Mouse (Mus musculus): ENCODE measurements around the gene Kcnj9.

Gene Kcnj9

DNA sequence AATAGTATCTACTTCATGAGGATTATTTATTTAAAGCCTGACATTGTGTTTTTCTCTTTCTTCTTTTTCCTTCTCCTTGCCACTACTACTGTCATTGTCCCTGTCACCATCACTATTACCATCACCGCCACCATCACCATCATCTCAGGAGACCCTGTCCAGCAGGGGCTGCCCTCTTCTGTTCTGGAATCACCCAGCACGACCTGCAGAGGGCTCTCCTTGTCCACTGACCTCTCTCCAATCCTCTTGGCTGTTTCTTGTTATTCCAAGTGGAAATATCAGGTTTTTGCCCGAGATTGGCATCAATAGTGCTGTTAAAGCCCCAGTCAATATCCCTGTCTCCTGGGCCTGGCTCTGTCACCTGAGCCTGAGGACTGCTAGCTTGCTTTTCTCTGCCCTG is 4.4 kb upstream of the Kcnj9 start:
- DNase-seq (ENCODE audit: low read depth, low spot score) = no peak

DNA sequence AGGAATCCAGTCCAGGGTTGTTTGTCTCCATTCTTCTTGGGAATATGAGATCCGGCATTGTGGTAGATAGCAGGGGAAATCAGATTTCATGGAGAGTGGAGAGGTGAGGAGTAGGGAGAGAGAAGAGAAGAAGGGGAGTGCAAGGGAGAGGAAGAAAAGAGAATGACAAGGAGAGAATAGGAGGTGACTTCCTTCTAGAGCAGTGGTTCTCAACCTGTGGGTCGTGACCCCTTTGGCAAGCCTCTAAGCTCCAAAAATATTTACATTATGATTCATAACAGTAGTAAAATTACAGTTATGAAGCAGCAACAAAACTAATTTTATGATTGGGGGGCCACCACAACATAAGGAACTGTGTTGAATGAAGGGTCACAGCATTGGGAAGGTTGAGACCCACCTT is 3.8 kb upstream of the Kcnj9 start:
- no peak for DNase-seq (ENCODE audit: low read depth, low spot score)

DNA sequence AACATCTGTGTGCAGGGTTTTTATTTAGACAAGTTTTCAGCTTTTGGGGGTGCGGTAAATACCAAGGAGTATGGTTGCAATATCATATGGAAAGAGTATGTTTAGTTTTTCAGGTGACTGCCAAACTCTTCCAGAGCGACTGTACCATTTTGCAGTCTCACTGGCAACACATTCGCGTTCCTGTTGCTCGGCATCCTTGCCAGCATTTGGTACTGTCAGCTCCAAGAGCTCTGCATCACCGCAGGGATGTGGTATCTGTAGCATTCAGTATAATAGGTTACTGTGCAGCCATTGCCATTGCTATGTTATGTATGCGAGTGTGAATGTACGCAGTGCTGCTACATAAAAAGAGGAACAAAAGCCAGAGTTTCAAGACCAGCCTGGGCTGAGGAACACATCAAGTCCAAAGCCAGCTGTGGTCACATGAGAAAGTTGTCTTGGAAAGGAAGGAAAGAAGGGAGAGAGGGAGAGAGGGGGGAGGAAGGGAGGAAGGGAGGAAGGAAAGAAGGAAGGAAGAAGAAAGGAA is 2.4 kb upstream of the Kcnj9 start:
- peak; percentile 28 for DNase-seq (ENCODE audit: low read depth, low spot score)

DNA sequence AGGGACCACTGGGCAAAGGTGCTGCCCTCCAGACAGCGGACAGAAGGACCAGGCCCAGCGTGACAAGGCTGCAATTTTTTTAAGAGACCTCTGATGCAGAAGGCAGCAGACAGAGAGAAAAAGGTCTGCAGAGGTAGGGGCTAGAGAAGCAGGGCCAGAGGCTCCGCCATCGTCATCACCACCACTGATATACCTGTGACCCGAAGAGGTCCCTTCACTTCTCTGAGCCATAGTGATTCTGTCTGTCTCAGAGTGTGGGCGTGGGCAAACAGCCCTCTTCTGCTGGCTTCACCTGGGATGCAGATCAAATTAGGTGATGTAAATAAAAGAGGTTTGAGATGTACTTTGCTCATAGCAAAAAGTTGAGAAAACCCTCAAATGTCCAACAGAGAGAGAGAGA is 498 bp upstream of the Kcnj9 start:
- no peak for DNase-seq (ENCODE audit: low read depth, low spot score)

DNA sequence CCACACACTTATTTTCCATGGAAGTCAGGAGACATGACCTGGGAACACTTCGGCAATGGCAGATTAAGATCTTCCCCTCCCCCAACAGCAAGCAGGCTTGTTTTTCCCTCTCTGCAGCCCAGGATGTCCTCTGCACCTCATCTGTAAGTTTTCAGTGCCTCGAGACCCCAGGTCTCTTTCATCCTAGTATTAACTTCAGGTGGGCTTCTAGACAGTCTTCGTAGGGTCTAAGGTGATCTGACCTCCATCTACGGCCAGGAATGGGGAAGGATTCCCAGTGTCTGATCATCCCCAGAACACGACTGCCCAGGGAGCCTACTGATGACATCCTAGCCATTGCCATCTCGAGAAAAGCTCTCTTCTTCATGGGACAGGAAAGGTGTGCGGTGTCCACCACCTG is 657 bp downstream of the Kcnj9 start:
- no peak for DNase-seq (ENCODE audit: low read depth, low spot score)

DNA sequence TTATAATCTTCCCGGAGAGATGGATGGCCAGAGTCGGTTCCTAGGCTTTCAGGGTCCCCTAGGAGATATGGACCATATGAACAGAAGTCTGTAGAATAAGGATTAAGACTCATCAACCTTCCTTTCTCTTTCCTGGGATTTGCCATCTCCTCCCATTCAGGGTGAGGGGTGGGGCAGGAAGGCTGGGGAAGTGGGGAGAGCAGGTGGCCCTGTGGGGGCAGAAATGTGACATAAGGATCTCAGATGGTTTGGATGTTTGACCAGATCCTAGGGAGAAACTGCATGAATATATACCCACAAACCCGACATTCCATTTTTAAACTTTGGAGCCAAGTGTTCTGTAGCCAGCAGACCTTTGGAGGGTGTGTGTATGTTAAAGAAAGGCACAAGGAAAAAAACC is 1.1 kb downstream of the Kcnj9 start:
- no peak for DNase-seq (ENCODE audit: low read depth, low spot score)

DNA sequence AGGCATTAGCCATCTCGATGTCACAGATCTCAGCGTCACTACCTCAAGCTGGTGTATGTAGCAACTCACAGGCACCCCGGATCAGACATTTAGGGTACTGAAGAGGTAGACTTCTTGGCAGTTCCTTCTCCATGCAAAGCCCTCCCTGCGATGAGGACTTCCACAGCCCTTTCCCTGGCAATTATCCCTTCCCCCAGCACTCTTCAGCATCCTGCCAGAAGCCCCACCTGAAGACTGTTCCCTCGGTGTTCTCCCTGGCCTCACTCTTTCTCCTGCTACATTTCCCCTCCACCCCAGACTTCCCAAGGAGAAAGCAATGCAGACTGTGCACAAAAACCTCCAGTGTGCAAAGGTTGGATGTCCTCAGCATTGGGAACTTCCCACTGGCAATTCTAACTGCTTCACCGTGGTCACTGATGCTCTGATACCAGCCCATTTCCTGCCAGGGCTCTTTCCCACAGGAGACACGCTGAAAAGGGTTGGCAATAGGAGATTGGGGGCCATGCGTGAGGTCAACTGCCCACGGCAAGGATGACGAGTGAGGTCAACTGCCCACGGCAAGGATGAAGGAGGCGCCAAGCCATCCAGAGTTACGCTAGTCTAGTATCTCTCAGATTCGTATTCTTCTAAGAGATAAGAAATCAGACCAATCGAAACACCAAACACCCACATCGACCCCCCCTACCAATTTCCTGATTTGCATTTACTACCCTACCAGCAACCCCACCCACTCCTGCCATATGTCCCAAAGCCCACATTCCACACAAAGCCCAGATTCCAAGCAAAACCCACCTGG is 1.7 kb downstream of the Kcnj9 start:
- DNase-seq (ENCODE audit: low read depth, low spot score) = no peak

DNA sequence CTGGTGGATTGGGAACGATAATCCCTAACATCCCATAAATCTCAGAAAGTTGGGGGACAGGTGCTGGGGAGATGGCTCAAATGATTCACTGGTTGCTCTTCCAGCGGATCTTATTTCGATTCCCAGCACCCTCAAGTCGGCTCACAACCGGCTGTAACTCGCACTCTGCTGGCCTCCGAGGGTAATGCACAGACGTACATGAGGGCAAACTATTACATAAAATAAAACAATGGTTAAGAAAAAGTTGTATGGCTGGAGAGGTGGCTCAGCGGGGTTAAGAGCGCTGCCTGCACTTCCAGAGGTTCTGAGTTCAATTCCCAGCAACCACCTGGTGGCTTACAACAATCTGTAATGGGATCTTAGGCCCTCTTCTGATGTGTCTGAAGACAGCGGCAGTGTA is 2.4 kb downstream of the Kcnj9 start:
- no peak for DNase-seq (ENCODE audit: low read depth, low spot score)

DNA sequence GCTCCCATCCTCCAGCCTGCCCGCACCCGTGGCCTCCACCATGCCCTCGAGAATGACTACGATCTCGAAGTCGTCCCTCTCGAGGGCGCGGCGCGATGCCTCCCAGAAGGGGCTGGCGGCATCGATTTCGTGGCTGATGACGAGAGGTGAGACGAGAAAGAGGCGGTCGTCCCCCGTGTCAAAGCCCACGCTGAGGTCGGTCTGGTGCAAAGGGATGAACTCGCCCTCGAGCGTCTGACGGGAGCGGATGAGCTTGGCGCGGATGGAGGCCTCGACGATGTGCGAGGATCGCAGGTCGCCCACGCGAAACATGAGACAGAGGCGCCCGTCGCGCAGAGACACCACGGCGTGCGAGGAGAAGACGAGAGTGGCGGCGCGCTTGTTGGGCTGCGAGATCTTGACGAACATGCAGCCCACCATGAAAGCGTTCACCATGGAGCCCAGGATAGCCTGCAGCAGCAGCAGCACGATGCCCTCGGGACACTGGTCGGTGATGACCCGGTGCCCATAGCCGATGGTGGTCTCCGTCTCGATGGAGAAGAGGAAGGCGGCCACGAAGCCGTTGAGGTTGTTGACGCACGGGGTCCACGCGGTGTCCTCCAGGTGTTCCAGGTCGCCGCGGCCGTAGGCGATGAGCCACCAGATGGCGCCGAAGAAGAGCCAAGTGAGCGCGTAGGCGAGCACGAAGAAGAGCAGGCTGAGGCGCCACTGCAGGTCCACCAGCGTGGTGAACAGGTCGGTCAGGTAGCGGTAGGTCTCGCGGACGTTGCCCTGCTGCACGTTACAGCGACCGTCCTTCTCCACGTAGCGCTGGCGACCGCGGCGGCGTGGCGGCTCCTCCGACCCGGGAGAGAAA is 3.2 kb downstream of the Kcnj9 start:
- no peak for DNase-seq (ENCODE audit: low read depth, low spot score)

DNA sequence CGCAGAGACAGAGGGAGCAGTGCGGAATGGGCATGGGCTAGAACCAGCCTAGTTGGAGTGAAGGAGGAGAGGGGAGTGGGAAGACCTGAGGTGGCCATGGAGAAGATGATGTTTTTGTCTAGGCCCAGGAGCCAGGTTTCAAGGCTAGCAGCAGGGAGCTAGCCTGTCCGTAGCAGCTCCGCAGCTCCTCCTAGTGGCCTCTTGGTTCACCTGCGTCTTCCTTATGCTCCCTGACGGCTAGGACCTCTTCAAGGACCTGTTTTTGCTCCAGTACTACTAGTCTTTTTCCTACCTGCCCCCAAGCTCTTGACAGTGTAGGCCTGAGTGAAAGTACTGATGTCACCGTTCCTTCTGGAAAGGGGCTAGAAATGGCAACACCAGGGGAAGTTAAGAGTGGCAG is 4.4 kb downstream of the Kcnj9 start:
- peak; percentile 77 for DNase-seq (ENCODE audit: low read depth, low spot score)

DNA sequence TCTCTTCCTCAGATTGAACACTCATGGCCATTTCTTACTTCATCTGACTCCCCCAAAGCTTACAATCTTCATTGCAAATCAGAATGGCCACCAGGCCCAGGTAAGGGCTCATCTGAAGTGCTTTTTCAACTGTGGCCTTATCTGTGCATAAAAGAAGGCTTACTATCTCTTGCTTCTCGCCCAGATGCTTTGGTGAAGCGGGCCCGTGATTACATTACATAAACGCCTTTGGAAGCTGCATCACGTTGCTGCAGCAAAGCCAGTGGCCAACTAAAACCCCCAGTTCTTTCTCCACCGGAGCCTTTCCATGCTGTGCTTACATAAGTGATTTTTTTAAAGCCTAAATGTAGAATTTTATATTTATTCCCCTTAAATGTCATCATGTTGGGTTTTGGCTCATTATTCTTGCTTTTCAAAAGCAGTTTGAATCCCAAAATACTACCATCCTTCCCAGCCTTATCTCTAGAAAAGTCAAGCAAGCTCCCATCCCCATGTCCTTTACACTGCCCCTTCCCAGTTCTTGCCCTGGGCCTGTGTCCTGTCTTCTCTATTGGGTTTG is 5.2 kb downstream of the Kcnj9 start:
- DNase-seq (ENCODE audit: low read depth, low spot score) = no peak

DNA sequence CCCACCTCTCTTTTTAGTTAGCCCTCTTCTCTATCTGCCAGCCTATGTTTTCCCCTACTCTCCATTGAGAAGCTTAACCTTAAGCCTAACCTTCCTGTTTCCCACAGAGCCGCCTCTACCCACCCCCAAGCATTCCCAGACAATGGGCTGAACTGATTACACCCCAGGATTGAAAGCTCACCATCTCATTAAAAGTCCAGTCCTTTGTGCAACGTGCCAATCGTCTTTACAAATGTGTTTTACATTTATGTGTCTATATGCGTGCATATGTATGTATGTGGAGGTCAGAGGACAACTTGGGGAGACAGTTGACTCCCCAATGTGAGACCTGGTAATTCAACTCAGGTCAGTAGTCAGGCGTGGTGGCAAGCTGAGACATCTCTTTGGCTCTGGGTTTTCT is 5.8 kb downstream of the Kcnj9 start:
- DNase-seq (ENCODE audit: low read depth, low spot score) = no peak

DNA sequence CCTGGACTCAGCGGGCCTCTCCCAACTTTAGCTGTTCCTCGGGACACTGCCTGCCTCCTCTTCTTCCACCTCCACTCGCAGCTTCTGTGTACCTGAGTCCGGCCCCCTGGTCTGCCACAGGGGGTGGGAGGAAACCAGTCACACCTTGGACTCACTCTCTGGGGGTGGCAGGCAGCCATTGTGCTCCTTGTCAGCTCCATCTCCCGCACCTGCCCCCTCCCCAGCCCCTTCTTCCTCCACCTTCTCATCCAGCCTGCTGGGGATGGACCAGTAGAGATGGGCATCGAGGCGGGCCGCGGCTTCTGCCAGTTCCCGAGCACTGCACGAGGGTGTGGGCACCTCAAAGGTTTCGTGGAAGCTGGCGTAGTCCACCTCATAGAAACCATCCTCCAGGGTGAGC is 6.4 kb downstream of the Kcnj9 start:
- no peak for DNase-seq (ENCODE audit: low read depth, low spot score)

DNA sequence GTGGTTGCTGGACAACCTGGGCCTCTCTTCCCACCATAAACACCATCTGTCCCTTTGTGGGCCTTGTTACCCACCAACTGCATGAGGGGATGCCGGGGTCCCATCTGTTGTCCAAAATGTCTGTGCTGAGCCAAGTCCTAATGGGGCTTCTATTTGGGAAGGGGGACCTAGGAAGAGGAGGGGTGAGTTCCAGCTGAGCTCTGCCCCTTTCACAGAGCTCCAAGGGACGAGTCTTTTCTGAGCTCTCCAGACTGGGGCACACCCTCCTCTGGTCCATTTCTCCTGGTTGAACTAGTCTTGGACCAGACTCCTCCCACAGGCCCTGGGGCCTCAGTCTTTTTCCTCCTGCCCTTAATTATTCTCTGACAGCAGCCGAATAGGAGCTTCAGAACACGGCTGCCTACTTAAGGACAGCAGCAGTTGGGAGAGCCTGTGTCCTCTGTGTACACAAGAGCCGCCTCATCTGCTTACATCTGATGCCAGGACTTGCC is 9.2 kb downstream of the Kcnj9 start:
- DNase-seq (ENCODE audit: low read depth, low spot score) = no peak

DNA sequence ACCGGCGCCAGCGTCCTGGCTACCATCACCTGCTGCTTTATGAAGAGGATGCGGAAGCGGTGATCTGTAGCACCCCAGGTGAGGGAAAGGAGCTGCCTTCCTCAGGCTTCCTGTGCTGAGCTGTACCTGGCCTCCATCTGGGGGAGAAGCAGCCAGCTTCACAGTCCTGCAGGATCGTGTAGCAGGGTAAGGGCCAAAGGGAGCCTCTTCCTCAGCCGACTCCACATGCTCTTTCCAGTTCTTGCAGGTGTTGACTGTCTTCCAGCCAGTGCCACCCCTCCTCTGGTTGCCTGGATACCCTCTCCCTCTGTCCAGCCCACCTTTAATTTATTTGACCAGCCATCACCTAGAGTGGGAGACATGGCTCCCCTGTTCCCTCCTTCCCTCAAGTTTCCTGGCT is 9.8 kb downstream of the Kcnj9 start:
- no peak for DNase-seq (ENCODE audit: low read depth, low spot score)

DNA sequence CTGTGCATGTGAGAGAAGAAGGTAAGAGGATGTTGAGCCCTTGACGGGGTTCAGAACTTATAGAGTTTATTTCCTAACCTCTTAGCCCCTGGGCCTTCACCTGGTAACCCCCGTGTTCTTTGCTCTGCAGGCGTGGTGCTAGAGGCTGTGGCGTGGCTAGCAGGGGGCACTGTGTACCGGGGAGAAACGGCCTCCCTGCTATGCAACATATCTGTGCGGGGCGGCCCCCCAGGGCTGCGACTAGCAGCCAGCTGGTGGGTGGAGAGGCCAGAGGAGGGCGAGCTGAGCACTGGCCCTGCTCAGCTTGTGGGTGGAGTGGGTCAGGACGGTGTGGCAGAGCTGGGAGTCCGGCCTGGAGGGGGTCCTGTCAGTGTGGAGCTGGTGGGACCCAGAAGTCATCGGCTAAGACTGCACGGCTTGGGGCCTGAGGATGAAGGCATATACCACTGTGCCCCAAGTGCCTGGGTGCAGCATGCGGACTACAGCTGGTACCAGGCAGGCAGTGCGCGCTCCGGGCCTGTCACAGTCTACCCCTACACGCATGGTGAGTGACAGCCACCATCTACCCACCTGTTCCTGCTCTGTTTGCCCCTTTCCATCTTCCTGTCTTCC is 10.6 kb downstream of the Kcnj9 start:
- DNase-seq (ENCODE audit: low read depth, low spot score) = no peak

DNA sequence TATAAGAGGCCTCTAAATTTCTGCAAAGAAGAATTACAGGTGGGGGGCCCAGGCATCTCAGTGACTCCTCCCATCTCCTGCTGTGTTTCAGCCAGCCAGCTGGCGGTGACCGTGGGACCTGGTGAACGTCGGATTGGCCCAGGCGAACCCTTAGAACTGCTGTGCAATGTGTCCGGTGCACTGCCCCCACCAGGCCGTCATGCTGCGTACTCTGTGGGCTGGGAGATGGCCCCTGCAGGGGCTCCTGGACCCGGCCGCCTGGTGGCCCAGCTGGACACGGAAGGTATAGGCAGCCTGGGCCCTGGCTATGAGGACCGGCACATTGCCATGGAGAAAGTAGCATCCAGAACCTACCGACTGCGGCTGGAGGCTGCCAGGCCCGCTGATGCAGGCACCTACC is 11.2 kb downstream of the Kcnj9 start:
- DNase-seq (ENCODE audit: low read depth, low spot score) = no peak

DNA sequence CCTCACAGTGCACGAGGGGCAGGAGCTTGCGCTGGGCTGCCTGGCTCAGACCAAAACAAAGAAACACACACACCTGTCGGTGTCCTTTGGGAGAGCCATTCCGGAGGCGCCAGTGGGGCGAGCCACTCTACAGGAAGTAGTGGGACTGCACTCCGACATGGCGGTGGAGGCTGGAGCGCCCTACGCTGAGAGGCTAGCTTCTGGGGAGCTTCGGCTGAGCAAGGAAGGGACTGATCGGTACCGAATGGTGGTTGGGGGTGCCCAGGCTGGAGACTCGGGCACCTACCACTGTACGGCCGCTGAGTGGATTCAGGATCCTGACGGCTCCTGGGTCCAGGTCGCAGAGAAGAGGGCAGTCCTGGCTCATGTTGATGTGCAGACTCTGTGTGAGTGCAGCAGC is 11.7 kb downstream of the Kcnj9 start:
- no peak for DNase-seq (ENCODE audit: low read depth, low spot score)

DNA sequence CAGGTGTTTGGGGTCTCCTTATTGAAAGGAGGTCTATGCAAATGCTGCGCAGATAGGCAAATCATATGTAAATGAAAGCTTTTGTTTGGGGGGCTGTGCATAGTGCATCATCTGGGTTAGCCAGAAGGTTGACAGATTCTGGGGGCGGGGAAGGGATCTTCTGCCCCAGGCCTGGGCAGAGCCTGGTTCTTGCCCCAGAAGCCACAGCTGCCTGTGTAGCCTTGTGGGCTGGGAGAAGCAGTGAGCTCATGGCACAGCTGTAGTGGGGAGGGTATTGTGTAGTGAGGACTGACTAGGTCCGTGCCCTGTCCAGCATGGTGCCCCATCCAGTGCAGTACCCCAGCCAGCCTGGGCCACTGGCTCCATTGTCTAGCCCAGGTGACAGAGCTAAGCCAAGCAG is 14.2 kb downstream of the Kcnj9 start:
- DNase-seq (ENCODE audit: low read depth, low spot score) = no peak

DNA sequence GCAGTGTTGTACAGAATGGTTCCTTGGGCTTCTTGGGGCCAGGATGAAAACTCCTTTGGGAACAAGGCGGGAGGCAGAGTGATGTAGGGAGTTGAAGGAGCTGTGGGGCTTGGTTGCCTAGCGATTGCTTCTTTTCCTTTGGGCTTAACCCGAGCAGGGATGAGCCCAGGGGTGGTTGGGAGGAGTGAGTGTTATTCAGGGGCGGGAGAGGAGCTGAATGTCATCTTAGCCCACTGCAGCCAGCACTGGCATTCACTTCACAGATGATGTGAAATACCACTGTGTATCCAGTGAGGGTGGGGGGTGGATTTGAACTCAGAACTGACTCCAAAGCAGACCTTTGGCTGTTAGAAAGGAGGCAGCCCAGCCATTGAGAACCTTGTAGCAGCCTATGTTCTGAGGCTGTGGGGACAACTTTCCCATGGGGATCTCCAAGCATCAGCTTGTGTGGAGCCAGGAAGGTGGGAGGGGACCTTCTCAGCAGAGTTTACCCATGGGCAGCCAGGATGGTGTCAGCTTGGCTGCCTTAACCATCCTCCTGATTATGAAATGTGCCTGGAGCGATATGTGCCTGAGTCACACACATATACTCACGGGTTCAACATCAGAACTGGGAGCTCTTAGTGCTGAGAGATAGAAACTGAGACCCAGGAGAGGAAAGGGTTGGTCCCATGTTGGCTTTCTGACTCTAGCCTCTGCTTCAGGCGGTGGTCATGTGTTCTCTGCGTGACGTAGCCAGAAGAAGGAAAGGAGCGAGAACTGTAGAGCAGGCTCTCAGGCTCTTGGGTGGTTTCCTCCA is 15.3 kb downstream of the Kcnj9 start:
- no peak for DNase-seq (ENCODE audit: low read depth, low spot score)
